Mouse (Mus musculus): ENCODE measurements at regions not wholly inside any gene's neighbourhood (a gene's known extent, or its start where the extent isn't known, plus 50 kb on each side); places are given as distances from the start of the nearest gene placed in this dataset.

DNA sequence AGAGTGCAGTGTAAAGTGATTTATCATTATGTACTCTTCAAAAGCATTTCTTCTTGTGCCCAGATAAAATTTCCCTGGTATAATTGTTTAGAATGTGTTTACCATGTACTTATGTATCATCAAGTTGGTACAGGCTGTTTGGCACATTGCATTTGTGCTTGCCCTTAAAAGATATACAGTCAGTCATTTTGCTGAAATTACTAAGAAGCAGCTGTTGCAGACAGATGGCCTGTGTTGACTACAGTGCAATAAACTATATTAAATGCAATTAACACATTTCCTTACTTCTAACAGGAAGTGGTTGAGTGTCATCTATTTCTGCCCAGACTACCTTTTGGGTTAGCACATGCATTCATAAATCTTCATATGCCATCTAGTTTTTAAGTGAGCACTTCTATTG, 954.9 kb upstream of the 4931408C20Rik start:
- TF ChIP-seq MYOG (IDR thresholded peaks at IDR 0.05; ENCODE audit: control insufficient read depth in 1 of 3, insufficient read depth in 1 of 3, insufficient read length in 2 of 3, low read depth in 2 of 3) (no peak), MAX (IDR thresholded peaks at IDR 0.05; ENCODE audit: low read depth) (no peak), POLR2A (IDR thresholded peaks at IDR 0.05; ENCODE audit: insufficient read length, low read depth) (no peak), TCF3 (IDR thresholded peaks at IDR 0.05; ENCODE audit: insufficient read length, low read depth) (no peak), SRF (IDR thresholded peaks at IDR 0.05; ENCODE audit: control insufficient read depth, insufficient read length, low read depth) (no peak), TCF12 (IDR thresholded peaks at IDR 0.05; ENCODE audit: insufficient read depth, poor library complexity, severe bottlenecking) (no peak), REST (IDR thresholded peaks at IDR 0.05; ENCODE audit: insufficient read depth, insufficient read length) (no peak), E2F4 (IDR thresholded peaks at IDR 0.05; ENCODE audit: insufficient read depth) (no peak), USF1 (IDR thresholded peaks at IDR 0.05; ENCODE audit: low read depth) (no peak), CEBPB (IDR thresholded peaks at IDR 0.05; ENCODE audit: insufficient read depth, poor library complexity, severe bottlenecking) (no peak), POLR2AphosphoS2 (IDR thresholded peaks at IDR 0.05; ENCODE audit: insufficient read length, low read depth) (no peak), MYOD1 (IDR thresholded peaks at IDR 0.05; ENCODE audit: control insufficient read depth in 1 of 3, insufficient read length in 2 of 3, low read depth in 2 of 3) (no peak)
- no peaks in the 10 kb centered on the region for H3K36me3 ChIP-seq (ENCODE audit: control insufficient read depth, insufficient read depth)
- no peak overlapping the region for H3ac ChIP-seq (ENCODE audit: control insufficient read depth, insufficient read length)
- no peak overlapping the region for H3K4me3 ChIP-seq
- no peak overlapping the region for H3K4me2 ChIP-seq (ENCODE audit: low read depth)
- H3K27me3 ChIP-seq (ENCODE audit: control insufficient read depth, insufficient read depth, insufficient read length) = no peaks in the 10 kb centered on the region
- H3K79me2 ChIP-seq (ENCODE audit: control insufficient read depth, insufficient read depth) = no peaks in the 10 kb centered on the region

DNA sequence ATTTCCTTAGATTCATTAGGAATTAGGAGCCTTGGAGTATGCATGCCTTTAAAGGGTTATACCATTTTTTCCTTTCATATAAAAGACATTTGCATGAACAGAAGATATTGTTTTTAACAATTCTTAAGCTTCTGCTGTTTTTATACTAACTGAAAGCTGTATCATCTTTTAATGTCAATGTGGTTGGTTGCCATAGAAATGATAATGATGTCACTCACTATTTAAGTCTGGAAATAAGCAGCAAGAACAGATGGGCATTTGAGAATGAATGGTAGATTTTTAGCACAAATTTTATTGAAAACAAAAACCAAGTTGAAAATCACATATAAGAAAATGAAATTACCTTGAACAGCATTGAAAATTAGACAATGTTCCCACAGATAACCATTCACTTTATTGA, 941.8 kb upstream of the 4931408C20Rik start:
- Histone ChIP-seq H3K27me3 (ENCODE audit: control insufficient read depth, insufficient read depth, insufficient read length) (no peaks in the 10 kb centered on the region), H3K79me2 (ENCODE audit: control insufficient read depth, insufficient read depth) (no peaks in the 10 kb centered on the region), H3ac (ENCODE audit: control insufficient read depth, insufficient read length) (no peak overlapping the region), H3K4me2 (ENCODE audit: low read depth) (no peak overlapping the region), H3K36me3 (ENCODE audit: control insufficient read depth, insufficient read depth) (no peaks in the 10 kb centered on the region), H3K4me3 (no peak overlapping the region)
- TF ChIP-seq TCF12 (IDR thresholded peaks at IDR 0.05; ENCODE audit: insufficient read depth, poor library complexity, severe bottlenecking) (no peak), USF1 (IDR thresholded peaks at IDR 0.05; ENCODE audit: low read depth) (no peak), POLR2A (IDR thresholded peaks at IDR 0.05; ENCODE audit: insufficient read length, low read depth) (no peak), POLR2AphosphoS2 (IDR thresholded peaks at IDR 0.05; ENCODE audit: insufficient read length, low read depth) (no peak), SRF (IDR thresholded peaks at IDR 0.05; ENCODE audit: control insufficient read depth, insufficient read length, low read depth) (no peak), CEBPB (IDR thresholded peaks at IDR 0.05; ENCODE audit: insufficient read depth, poor library complexity, severe bottlenecking) (no peak), TCF3 (IDR thresholded peaks at IDR 0.05; ENCODE audit: insufficient read length, low read depth) (no peak), MYOD1 (IDR thresholded peaks at IDR 0.05; ENCODE audit: control insufficient read depth in 1 of 3, insufficient read length in 2 of 3, low read depth in 2 of 3) (no peak), MAX (IDR thresholded peaks at IDR 0.05; ENCODE audit: low read depth) (no peak), E2F4 (IDR thresholded peaks at IDR 0.05; ENCODE audit: insufficient read depth) (no peak), REST (IDR thresholded peaks at IDR 0.05; ENCODE audit: insufficient read depth, insufficient read length) (no peak), MYOG (IDR thresholded peaks at IDR 0.05; ENCODE audit: control insufficient read depth in 1 of 3, insufficient read depth in 1 of 3, insufficient read length in 2 of 3, low read depth in 2 of 3) (no peak)

DNA sequence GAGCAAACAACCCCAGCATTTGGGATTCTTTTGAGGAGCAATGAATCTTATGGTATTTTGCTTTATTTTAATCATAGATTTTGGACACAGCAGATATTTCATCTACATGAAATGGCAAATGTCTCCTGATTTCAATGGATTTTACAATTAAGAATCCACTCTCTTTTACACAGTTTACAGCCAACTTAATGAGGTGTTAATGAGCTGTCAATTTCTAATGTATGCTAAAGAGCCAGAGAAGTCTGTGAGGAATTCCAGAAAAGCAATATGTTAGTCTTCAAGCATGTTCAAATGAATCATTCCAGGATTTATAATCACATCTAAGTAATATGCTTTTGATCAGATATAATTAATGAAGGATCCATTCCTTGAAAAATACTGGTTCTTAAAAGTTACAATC, 929.0 kb upstream of the 4931408C20Rik start:
- no peak for TF ChIP-seq MAX (IDR thresholded peaks at IDR 0.05; ENCODE audit: low read depth)
- no peak for TF ChIP-seq POLR2A (IDR thresholded peaks at IDR 0.05; ENCODE audit: insufficient read length, low read depth)
- Histone ChIP-seq H3K4me3 (no peak overlapping the region), H3K4me2 (ENCODE audit: low read depth) (no peak overlapping the region), H3ac (ENCODE audit: control insufficient read depth, insufficient read length) (no peak overlapping the region), H3K79me2 (ENCODE audit: control insufficient read depth, insufficient read depth) (no peaks in the 10 kb centered on the region), H3K36me3 (ENCODE audit: control insufficient read depth, insufficient read depth) (no peaks in the 10 kb centered on the region), H3K27me3 (ENCODE audit: control insufficient read depth, insufficient read depth, insufficient read length) (no peaks in the 10 kb centered on the region)

GRCm38 (mm10) chr1:27608606-27609005, 921.3 kb upstream of the 4931408C20Rik start:
- no peaks in the 10 kb centered on the region for H3K79me2 ChIP-seq (ENCODE audit: control insufficient read depth, insufficient read depth)

GRCm38 (mm10) chr1:27578776-27579175, 891.5 kb upstream of the 4931408C20Rik start:
- H3K36me3 ChIP-seq (ENCODE audit: control insufficient read depth, insufficient read depth) = no peaks in the 10 kb centered on the region
- H3K4me2 ChIP-seq (ENCODE audit: low read depth) = no peak overlapping the region
- no peak for TF ChIP-seq E2F4 (IDR thresholded peaks at IDR 0.05; ENCODE audit: insufficient read depth)
- no peak for TF ChIP-seq REST (IDR thresholded peaks at IDR 0.05; ENCODE audit: insufficient read depth, insufficient read length)
- no peak for TF ChIP-seq MYOD1 (IDR thresholded peaks at IDR 0.05; ENCODE audit: control insufficient read depth in 1 of 3, insufficient read length in 2 of 3, low read depth in 2 of 3)
- no peak for TF ChIP-seq TCF12 (IDR thresholded peaks at IDR 0.05; ENCODE audit: insufficient read depth, poor library complexity, severe bottlenecking)
- no peak for TF ChIP-seq TCF3 (IDR thresholded peaks at IDR 0.05; ENCODE audit: insufficient read length, low read depth)
- TF ChIP-seq CEBPB (IDR thresholded peaks at IDR 0.05; ENCODE audit: insufficient read depth, poor library complexity, severe bottlenecking) = no peak
- TF ChIP-seq SRF (IDR thresholded peaks at IDR 0.05; ENCODE audit: control insufficient read depth, insufficient read length, low read depth) = no peak
- TF ChIP-seq USF1 (IDR thresholded peaks at IDR 0.05; ENCODE audit: low read depth) = no peak
- no peak for TF ChIP-seq MAX (IDR thresholded peaks at IDR 0.05; ENCODE audit: low read depth)
- TF ChIP-seq POLR2A (IDR thresholded peaks at IDR 0.05; ENCODE audit: insufficient read length, low read depth) = no peak
- TF ChIP-seq POLR2AphosphoS2 (IDR thresholded peaks at IDR 0.05; ENCODE audit: insufficient read length, low read depth) = no peak
- TF ChIP-seq MYOG (IDR thresholded peaks at IDR 0.05; ENCODE audit: control insufficient read depth in 1 of 3, insufficient read depth in 1 of 3, insufficient read length in 2 of 3, low read depth in 2 of 3) = no peak
- H3K79me2 ChIP-seq (ENCODE audit: control insufficient read depth, insufficient read depth) = no peaks in the 10 kb centered on the region
- no peak overlapping the region for H3K4me3 ChIP-seq
- no peaks in the 10 kb centered on the region for H3K27me3 ChIP-seq (ENCODE audit: control insufficient read depth, insufficient read depth, insufficient read length)
- no peak overlapping the region for H3ac ChIP-seq (ENCODE audit: control insufficient read depth, insufficient read length)

More at GRCm38 (mm10) chr1:27608606-27609005, 921.3 kb upstream of the 4931408C20Rik start:
- H3ac ChIP-seq (ENCODE audit: control insufficient read depth, insufficient read length) = no peak overlapping the region
- H3K4me2 ChIP-seq (ENCODE audit: low read depth) = peak overlapping the region; percentile 67
- H3K4me3 ChIP-seq = no peak overlapping the region
- no peaks in the 10 kb centered on the region for H3K27me3 ChIP-seq (ENCODE audit: control insufficient read depth, insufficient read depth, insufficient read length)
- no peaks in the 10 kb centered on the region for H3K36me3 ChIP-seq (ENCODE audit: control insufficient read depth, insufficient read depth)
- no peak for TF ChIP-seq MAX (IDR thresholded peaks at IDR 0.05; ENCODE audit: low read depth)
- no peak for TF ChIP-seq CEBPB (IDR thresholded peaks at IDR 0.05; ENCODE audit: insufficient read depth, poor library complexity, severe bottlenecking)
- TF ChIP-seq TCF12 (IDR thresholded peaks at IDR 0.05; ENCODE audit: insufficient read depth, poor library complexity, severe bottlenecking) = no peak
- TF ChIP-seq REST (IDR thresholded peaks at IDR 0.05; ENCODE audit: insufficient read depth, insufficient read length) = no peak

Data from myocyte (in vitro differentiated cells).